ENCODE assay signal across 21 mouse cellular contexts in genomic region chr2:31122806-31123205, GRCm38 (mm10). TPM values are rescaled to one million over a fixed set of nuclear protein-coding genes. Genes with fewer than 3 reads are reported as not detected.
DNase-seq lines count a peak whose midpoint lies in the region; ATAC-seq and TF ChIP-seq lines count a peak whose summit lies in the region.
"Had no signal": no experiment of that assay in that cellular context is flagged by ENCODE, and none has a peak within 500 bp of the region (broad histone marks: within the 10 kb centered on the region; RNA-seq: fewer than 3 reads in every experiment).

No protein-coding gene starts in this region.

- H3K27ac ChIP-seq in embryonic facial prominence, embryonic 15.5 days (replicated peaks), result 0 out of 2 replicates have a peak overlapping the region, but pooled peaks have one; percentile 7
- H3K27ac ChIP-seq in embryonic facial prominence, embryonic 10.5 days (replicated peaks), result no peak overlapping the region
- H3K27ac ChIP-seq in heart, embryonic 13.5 days (replicated peaks), result 0 out of 2 replicates have a peak overlapping the region, but pooled peaks have one; percentile 24
- no peak overlapping the region for H3K27ac ChIP-seq in heart, embryonic 11.5 days (ENCODE audit: low read depth, low read length)
- H3K27ac ChIP-seq in ES-Bruce4 (ENCODE audit: insufficient read depth, low read length), result peak overlapping the region; percentile 73
- H3K27ac ChIP-seq in stomach, postnatal 0 days (replicated peaks), result peak overlapping the region; percentile 40
- H3K27ac ChIP-seq: hindbrain, embryonic 12.5 days; hindbrain, embryonic 15.5 days; intestine, embryonic 15.5 days had no signal

- TF ChIP-seq CTCF in ES-Bruce4 (IDR thresholded peaks at IDR 0.05; ENCODE audit: low read depth, low read length), result no peak
- no peak for TF ChIP-seq CTCF in stomach, postnatal 0 days (IDR thresholded peaks at IDR 0.05; ENCODE audit: low read depth)

- no peak for ATAC-seq in embryonic facial prominence, embryonic 15.5 days (ENCODE audit: insufficient number of reproducible peaks, low FRiP score, low TSS enrichment, low read depth)
- ATAC-seq in heart, embryonic 13.5 days (ENCODE audit: extremely low read depth, insufficient number of reproducible peaks, low FRiP score, low TSS enrichment), result no peak
- ATAC-seq in heart, embryonic 11.5 days (replicated peaks; ENCODE audit: insufficient number of reproducible peaks, low FRiP score, low TSS enrichment), result no peak
- no peak for ATAC-seq in stomach, postnatal 0 days (ENCODE audit: low FRiP score, low TSS enrichment)
- ATAC-seq: forebrain, embryonic 14.5 days; forebrain, postnatal 0 days; intestine, embryonic 15.5 days had no signal

- no peaks in the 10 kb centered on the region for H3K27me3 ChIP-seq in embryonic facial prominence, embryonic 15.5 days
- H3K27me3 ChIP-seq in embryonic facial prominence, embryonic 10.5 days (replicated peaks; ENCODE audit: low read depth, poor library complexity, severe bottlenecking), result no peaks in the 10 kb centered on the region
- no peaks in the 10 kb centered on the region for H3K27me3 ChIP-seq in heart, embryonic 13.5 days (replicated peaks)
- H3K27me3 ChIP-seq in heart, embryonic 11.5 days (ENCODE audit: control insufficient read depth, insufficient read depth, low read length), result no peaks in the 10 kb centered on the region
- H3K27me3 ChIP-seq in ES-Bruce4 (ENCODE audit: control insufficient read depth, insufficient read depth, low read length, poor library complexity, severe bottlenecking), result no peaks in the 10 kb centered on the region
- H3K27me3 ChIP-seq in stomach, postnatal 0 days (ENCODE audit: control insufficient read depth, insufficient read depth, low read length), result no peaks in the 10 kb centered on the region
- H3K27me3 ChIP-seq: hindbrain, embryonic 12.5 days; hindbrain, embryonic 15.5 days; intestine, embryonic 15.5 days had no signal

- no peak for DNase-seq in embryonic facial prominence, embryonic 10.5 days (ENCODE audit: low spot score)
- DNase-seq in stomach, postnatal 0 days (ENCODE audit: low spot score), result no peak
- no peak for DNase-seq in layer of hippocampus, postnatal 14 days (ENCODE audit: low spot score in 2 of 2)
- DNase-seq: adrenal gland, adult 8-10 months; adrenal gland, postnatal 25 days; cerebellum, adult 11-12 months; cerebellum, adult 8-10 months; cerebellum, postnatal 10 days; cerebellum, postnatal 36 days; embryo, embryonic 11 days; forebrain, postnatal 0 days; gastrocnemius, postnatal 36 days had no signal

- TF ChIP-seq EP300 in ES-Bruce4 (IDR thresholded peaks at IDR 0.05; ENCODE audit: insufficient read depth, low read depth, low read length), result no peak
- no peak for TF ChIP-seq EP300 in stomach, postnatal 0 days (optimal IDR thresholded peaks at IDR 0.05)

- no peak overlapping the region for H3K9ac ChIP-seq in embryonic facial prominence, embryonic 15.5 days
- no peak overlapping the region for H3K9ac ChIP-seq in heart, embryonic 13.5 days
- H3K9ac ChIP-seq in heart, embryonic 11.5 days (ENCODE audit: low read depth, low read length), result no peak overlapping the region
- H3K9ac ChIP-seq in ES-Bruce4 (ENCODE audit: low read depth, poor library complexity, severe bottlenecking), result no peak overlapping the region
- no peak overlapping the region for H3K9ac ChIP-seq in stomach, postnatal 0 days (ENCODE audit: low read length)
- H3K9ac ChIP-seq: forebrain, postnatal 0 days; hindbrain, embryonic 12.5 days; hindbrain, embryonic 15.5 days; intestine, embryonic 15.5 days had no signal

- H3K9me3 ChIP-seq in embryonic facial prominence, embryonic 15.5 days (replicated peaks), result no peaks in the 10 kb centered on the region
- H3K9me3 ChIP-seq in embryonic facial prominence, embryonic 10.5 days, result no peaks in the 10 kb centered on the region
- no peaks in the 10 kb centered on the region for H3K9me3 ChIP-seq in heart, embryonic 13.5 days
- no peaks in the 10 kb centered on the region for H3K9me3 ChIP-seq in heart, embryonic 11.5 days (replicated peaks; ENCODE audit: control insufficient read depth, low read length)
- no peaks in the 10 kb centered on the region for H3K9me3 ChIP-seq in ES-Bruce4 (replicated peaks; ENCODE audit: control insufficient read depth, insufficient read depth, low read length, poor library complexity, severe bottlenecking)
- H3K9me3 ChIP-seq in stomach, postnatal 0 days (ENCODE audit: control insufficient read depth, low read length), result no peaks in the 10 kb centered on the region
- H3K9me3 ChIP-seq: G1E; hindbrain, embryonic 12.5 days; hindbrain, embryonic 15.5 days; intestine, embryonic 15.5 days had no signal

- WGBS in embryonic facial prominence, embryonic 15.5 days, result 92% methylated on average over 5 of the region's 5 CpGs
- WGBS in embryonic facial prominence, embryonic 10.5 days, result 95% methylated on average over 5 of the region's 5 CpGs
- 77% methylated on average over 5 of the region's 5 CpGs for WGBS in heart, embryonic 13.5 days
- WGBS in heart, embryonic 11.5 days (ENCODE audit: insufficient replicate concordance), result 94% methylated on average over 5 of the region's 5 CpGs
- WGBS in stomach, postnatal 0 days, result 75% methylated on average over 5 of the region's 5 CpGs

- no peaks in the 10 kb centered on the region; the same call in 1 of the 2 replicates for H3K36me3 ChIP-seq in embryonic facial prominence, embryonic 15.5 days
- H3K36me3 ChIP-seq in embryonic facial prominence, embryonic 10.5 days (replicated peaks), result 0 out of 2 replicates have a peak, but pooled peaks cover 3% of the 10 kb centered on the region
- H3K36me3 ChIP-seq in heart, embryonic 13.5 days, result no peaks in the 10 kb centered on the region
- H3K36me3 ChIP-seq in heart, embryonic 11.5 days (ENCODE audit: control insufficient read depth, insufficient read depth, low read length), result no peaks in the 10 kb centered on the region
- no peaks in the 10 kb centered on the region for H3K36me3 ChIP-seq in ES-Bruce4 (ENCODE audit: control insufficient read depth, insufficient read depth, low read length, poor library complexity, severe bottlenecking)
- H3K36me3 ChIP-seq in stomach, postnatal 0 days (ENCODE audit: control insufficient read depth, insufficient read depth, low read length), result no peaks in the 10 kb centered on the region
- H3K36me3 ChIP-seq: hindbrain, embryonic 12.5 days; hindbrain, embryonic 15.5 days; intestine, embryonic 15.5 days had no signal

- TF ChIP-seq POLR2A in ES-Bruce4 (IDR thresholded peaks at IDR 0.05; ENCODE audit: insufficient read depth, low read length), result no peak

- H3K4me3 ChIP-seq in embryonic facial prominence, embryonic 15.5 days (replicated peaks), result no peak overlapping the region
- no peak overlapping the region for H3K4me3 ChIP-seq in embryonic facial prominence, embryonic 10.5 days
- no peak overlapping the region for H3K4me3 ChIP-seq in heart, embryonic 13.5 days
- no peak overlapping the region for H3K4me3 ChIP-seq in heart, embryonic 11.5 days (ENCODE audit: low read depth, low read length)
- no peak overlapping the region for H3K4me3 ChIP-seq in ES-Bruce4 (ENCODE audit: low read depth, low read length)
- H3K4me3 ChIP-seq in stomach, postnatal 0 days (ENCODE audit: low read depth, low read length), result no peak overlapping the region
- H3K4me3 ChIP-seq: hindbrain, embryonic 12.5 days; hindbrain, embryonic 15.5 days; intestine, embryonic 15.5 days had no signal

- H3K4me2 ChIP-seq in embryonic facial prominence, embryonic 15.5 days (replicated peaks), result no peak overlapping the region
- H3K4me2 ChIP-seq in heart, embryonic 13.5 days, result no peak overlapping the region
- H3K4me2 ChIP-seq in heart, embryonic 11.5 days, result no peak overlapping the region
- H3K4me2 ChIP-seq in stomach, postnatal 0 days (replicated peaks; ENCODE audit: low read depth), result no peak overlapping the region
- H3K4me2 ChIP-seq: hindbrain, embryonic 12.5 days; hindbrain, embryonic 15.5 days; intestine, embryonic 15.5 days had no signal

- peaks cover 47% of the 10 kb centered on the region for H3K4me1 ChIP-seq in embryonic facial prominence, embryonic 15.5 days
- peaks cover 28% of the 10 kb centered on the region for H3K4me1 ChIP-seq in embryonic facial prominence, embryonic 10.5 days
- peaks cover 75% of the 10 kb centered on the region for H3K4me1 ChIP-seq in heart, embryonic 13.5 days
- H3K4me1 ChIP-seq in heart, embryonic 11.5 days (ENCODE audit: control insufficient read depth, insufficient read depth, low read length), result peaks cover 11% of the 10 kb centered on the region
- H3K4me1 ChIP-seq in ES-Bruce4 (ENCODE audit: control insufficient read depth, insufficient read depth, low read length), result peaks cover 5% of the 10 kb centered on the region
- H3K4me1 ChIP-seq in stomach, postnatal 0 days (replicated peaks; ENCODE audit: control insufficient read depth, insufficient read depth), result peaks cover 7% of the 10 kb centered on the region; the same call in 1 of the 2 replicates

RNA-seq across cellular contexts. Expression of gene Fnbp1, which starts 19.0 kb away (rescaled TPM):
- polyA plus RNA-seq in embryonic facial prominence, embryonic 15.5 days (2015; fragmentation: Nextera tagmentation; extraction: Ambion mirVana), result 27.9 and 30.5 TPM in 2 replicates
- 15.7 and 17.0 TPM in 2 replicates for polyA plus RNA-seq in embryonic facial prominence, embryonic 10.5 days (2016; fragmentation: Nextera tagmentation; extraction: Ambion mirVana)
- 17.6 and 18.7 TPM in 2 replicates for polyA plus RNA-seq in heart, embryonic 13.5 days (2015; fragmentation: Nextera tagmentation; extraction: Ambion mirVana)
- polyA plus RNA-seq in heart, embryonic 11.5 days (2014; fragmentation: Nextera tagmentation; extraction: Ambion mirVana), result 19.5 and 20.4 TPM in 2 replicates
- polyA plus RNA-seq in ES-Bruce4 (2011; ENCODE audit: insufficient read depth, insufficient read length, low read depth, missing spikeins), result 77.7 and 84.7 TPM in 2 replicates
- polyA plus RNA-seq in stomach, postnatal 0 days (2015; fragmentation: Nextera tagmentation; extraction: Ambion mirVana), result 15.7 and 16.3 TPM in 2 replicates
- total RNA-seq in layer of hippocampus, postnatal 14 days (2021), result 100 to 1,000 TPM in 1 of 2 experiments, 10 to 100 TPM in 1; 98.9 to 105 TPM

RNA-seq across cellular contexts. Expression of gene Gpr107, which starts 29.3 kb away (rescaled TPM):
- polyA plus RNA-seq in embryonic facial prominence, embryonic 15.5 days (2015; fragmentation: Nextera tagmentation; extraction: Ambion mirVana), result 35.5 and 40.6 TPM in 2 replicates
- polyA plus RNA-seq in embryonic facial prominence, embryonic 10.5 days (2016; fragmentation: Nextera tagmentation; extraction: Ambion mirVana), result 28.7 and 32.4 TPM in 2 replicates
- polyA plus RNA-seq in heart, embryonic 13.5 days (2015; fragmentation: Nextera tagmentation; extraction: Ambion mirVana), result 29.7 and 34.8 TPM in 2 replicates
- 30.4 and 33.8 TPM in 2 replicates for polyA plus RNA-seq in heart, embryonic 11.5 days (2014; fragmentation: Nextera tagmentation; extraction: Ambion mirVana)
- polyA plus RNA-seq in ES-Bruce4 (2011; ENCODE audit: insufficient read depth, insufficient read length, low read depth, missing spikeins), result 71.9 and 72.5 TPM in 2 replicates
- 23.7 and 25.4 TPM in 2 replicates for polyA plus RNA-seq in stomach, postnatal 0 days (2015; fragmentation: Nextera tagmentation; extraction: Ambion mirVana)
- 10 to 100 TPM; 48.6 to 52.8 TPM for total RNA-seq in layer of hippocampus, postnatal 14 days (2021)

Comparison
In these comparisons a context has a peak if more than half of its experiments do, and no peak if none do; other contexts are left out.
1. H3K27ac ChIP-seq: peak in embryonic facial prominence, embryonic 15.5 days (single experiment), heart, embryonic 13.5 days (single experiment), ES-Bruce4 (single experiment) and stomach, postnatal 0 days (single experiment); none in embryonic facial prominence, embryonic 10.5 days (single experiment) and heart, embryonic 11.5 days (single experiment).